Mouse (Mus musculus): Measurements from ENCODE around the gene Bcar3. TPM values are rescaled to one million over a fixed set of nuclear protein-coding genes. Genes with fewer than 3 reads are reported as not detected.

Gene Bcar3
- polyA plus RNA-seq, 1 experiment from 2014 or later, result 24.9 TPM

GRCm38 (mm10) chr3:122471017-122471721 lies 177.2 kb downstream of the Bcar3 start:
- no peak for TF ChIP-seq CTCF (IDR thresholded peaks at IDR 0.05)
- H3K27me3 ChIP-seq, result no peaks in the 10 kb centered on the region
- ATAC-seq (peak; percentile 58), DNase-seq (ENCODE audit: low read depth, low spot score) (peak; percentile 83)
- in situ Hi-C loops (cut with MboI; ENCODE audit: low pct_unique_long_range_greater_than_20kb), result no loop called here
- POLR2A ChIA-PET, result interaction anchor here (0.5 to 2.0 kb wide), 8 partner anchors 11 to 151 kb away, joined by 3 to 11 read pairs (median 4); partner anchors contain the start of gene Fnbp1l
- CTCF ChIA-PET, result interaction anchor here (0.9 to 2.9 kb wide), 14 partner anchors 10 to 302 kb away, joined by 3 to 28 read pairs (median 4); no protein-coding TSS in a partner anchor

- in situ Hi-C loops (cut with MboI; ENCODE audit: low pct_unique_long_range_greater_than_20kb), result no loop called here
- H3K27me3 ChIP-seq, result no peaks in the 10 kb centered on the region
- TF ChIP-seq CTCF (IDR thresholded peaks at IDR 0.05), result no peak
- ChIA-PET CTCF (interaction anchor here (1.0 to 2.3 kb wide), 4 partner anchors 10 to 163 kb away, joined by 3 to 6 read pairs (median 4); no protein-coding TSS in a partner anchor), POLR2A (interaction anchor here (1.0 to 2.0 kb wide), 2 partner anchors 10 to 59 kb away, joined by 3 to 11 read pairs; no protein-coding TSS in a partner anchor)
- ATAC-seq, result no peak
- no peak for DNase-seq (ENCODE audit: low read depth, low spot score)
Measured at GRCm38 (mm10) chr3:122472412-122472811, 178.5 kb downstream of the Bcar3 start.

GRCm38 (mm10) chr3:122473523-122474034 lies 179.6 kb downstream of the Bcar3 start:
- TF ChIP-seq CTCF (IDR thresholded peaks at IDR 0.05), result no peak
- CTCF ChIA-PET, result interaction anchor here (0.6 to 2.3 kb wide), 8 partner anchors 15 to 305 kb away, joined by 3 to 6 read pairs (median 4); no protein-coding TSS in a partner anchor
- in situ Hi-C loops (cut with MboI; ENCODE audit: low pct_unique_long_range_greater_than_20kb), result no loop called here
- POLR2A ChIA-PET, result no interaction called here
- no peak for DNase-seq (ENCODE audit: low read depth, low spot score)
- no peak for ATAC-seq
- H3K27me3 ChIP-seq, result no peaks in the 10 kb centered on the region

GRCm38 (mm10) chr3:122474067-122474466 lies 180.1 kb downstream of the Bcar3 start:
- CTCF ChIA-PET, result interaction anchor here (0.8 to 2.3 kb wide), 6 partner anchors 20 to 305 kb away, joined by 3 to 6 read pairs (median 4); no protein-coding TSS in a partner anchor
- no peaks in the 10 kb centered on the region for H3K27me3 ChIP-seq
- in situ Hi-C loops (cut with MboI; ENCODE audit: low pct_unique_long_range_greater_than_20kb), result no loop called here
- DNase-seq (ENCODE audit: low read depth, low spot score) (no peak), ATAC-seq (no peak)
- no peak for TF ChIP-seq CTCF (IDR thresholded peaks at IDR 0.05)
- POLR2A ChIA-PET, result no interaction called here

GRCm38 (mm10) chr3:122474796-122475195 lies 180.9 kb downstream of the Bcar3 start:
- ATAC-seq (no peak), DNase-seq (ENCODE audit: low read depth, low spot score) (no peak)
- in situ Hi-C loops (cut with MboI; ENCODE audit: low pct_unique_long_range_greater_than_20kb), result no loop called here
- no peak for TF ChIP-seq CTCF (IDR thresholded peaks at IDR 0.05)
- POLR2A ChIA-PET, result interaction anchor here (0.6 kb wide), 1 partner anchor 111 kb away, joined by 6 read pairs; no protein-coding TSS in a partner anchor
- no peaks in the 10 kb centered on the region for H3K27me3 ChIP-seq
- CTCF ChIA-PET, result interaction anchor here (1.5 kb wide), 1 partner anchor 163 kb away, joined by 4 read pairs; no protein-coding TSS in a partner anchor

GRCm38 (mm10) chr3:122475735-122476134 lies 181.8 kb downstream of the Bcar3 start:
- no peak for DNase-seq (ENCODE audit: low read depth, low spot score)
- ChIA-PET POLR2A (interaction anchor here (0.8 kb wide), 1 partner anchor 41 kb away, joined by 3 read pairs; no protein-coding TSS in a partner anchor), CTCF (interaction anchor here (1.1 to 2.5 kb wide), 4 partner anchors 9 to 164 kb away, joined by 3 to 6 read pairs (median 4); no protein-coding TSS in a partner anchor)
- in situ Hi-C loops (cut with MboI; ENCODE audit: low pct_unique_long_range_greater_than_20kb), result no loop called here
- ATAC-seq, result no peak
- H3K27me3 ChIP-seq, result no peaks in the 10 kb centered on the region
- no peak for TF ChIP-seq CTCF (IDR thresholded peaks at IDR 0.05)

GRCm38 (mm10) chr3:122476656-122477055 lies 182.7 kb downstream of the Bcar3 start:
- no peak for ATAC-seq
- in situ Hi-C loops (cut with MboI; ENCODE audit: low pct_unique_long_range_greater_than_20kb), result no loop called here
- DNase-seq (ENCODE audit: low read depth, low spot score), result no peak
- TF ChIP-seq CTCF (IDR thresholded peaks at IDR 0.05), result no peak
- no peaks in the 10 kb centered on the region for H3K27me3 ChIP-seq
- ChIA-PET CTCF (interaction anchor here (0.6 to 2.5 kb wide), 4 partner anchors 10 to 123 kb away, joined by 3 to 6 read pairs (median 3); no protein-coding TSS in a partner anchor), POLR2A (interaction anchor here (1.3 kb wide), 1 partner anchor 10 kb away, joined by 3 read pairs; no protein-coding TSS in a partner anchor)

- in situ Hi-C loops (cut with MboI; ENCODE audit: low pct_unique_long_range_greater_than_20kb), result no loop called here
- ATAC-seq, result no peak
- ChIA-PET CTCF (interaction anchor here (0.6 to 2.5 kb wide), 4 partner anchors 11 to 139 kb away, joined by 3 to 6 read pairs (median 4); no protein-coding TSS in a partner anchor), POLR2A (interaction anchor here (1.3 kb wide), 1 partner anchor 11 kb away, joined by 3 read pairs; no protein-coding TSS in a partner anchor)
- no peak for TF ChIP-seq CTCF (IDR thresholded peaks at IDR 0.05)
- no peak for DNase-seq (ENCODE audit: low read depth, low spot score)
- no peaks in the 10 kb centered on the region for H3K27me3 ChIP-seq
Measured at GRCm38 (mm10) chr3:122477541-122477940, 183.6 kb downstream of the Bcar3 start.

GRCm38 (mm10) chr3:122478735-122479134 lies 184.8 kb downstream of the Bcar3 start:
- no peak for TF ChIP-seq CTCF (IDR thresholded peaks at IDR 0.05)
- POLR2A ChIA-PET, result no interaction called here
- H3K27me3 ChIP-seq, result no peaks in the 10 kb centered on the region
- CTCF ChIA-PET, result interaction anchor here (1.2 to 5.6 kb wide), 5 partner anchors 9 to 185 kb away, joined by 4 to 28 read pairs (median 6); no protein-coding TSS in a partner anchor
- no peak for DNase-seq (ENCODE audit: low read depth, low spot score)
- in situ Hi-C loops (cut with MboI; ENCODE audit: low pct_unique_long_range_greater_than_20kb), result no loop called here
- ATAC-seq, result no peak

GRCm38 (mm10) chr3:122480065-122480675 lies 186.2 kb downstream of the Bcar3 start:
- ATAC-seq, result peak; percentile 32
- peak; percentile 82 for DNase-seq (ENCODE audit: low read depth, low spot score)
- CTCF ChIA-PET, result interaction anchor here (0.9 to 5.6 kb wide), 7 partner anchors 10 to 184 kb away, joined by 3 to 28 read pairs (median 6); no protein-coding TSS in a partner anchor
- no peak for TF ChIP-seq CTCF (IDR thresholded peaks at IDR 0.05)
- in situ Hi-C loops (cut with MboI; ENCODE audit: low pct_unique_long_range_greater_than_20kb), result loop anchor here (5.0 kb wide), 1 partner anchor 137 kb away; the partner anchor contains the start of gene Fnbp1l
- POLR2A ChIA-PET, result interaction anchor here (0.8 kb wide), 1 partner anchor 84 kb away, joined by 3 read pairs; no protein-coding TSS in a partner anchor
- no peaks in the 10 kb centered on the region for H3K27me3 ChIP-seq

Data from Patski (cell line).